ENCODE assay signal across 25 mouse cellular contexts in genomic region chr5:124421786-124422185, GRCm38 (mm10).
"Had no signal": no experiment of that assay in that cellular context is flagged by ENCODE, and none has a peak within 500 bp of the region (broad histone marks: within the 10 kb centered on the region; RNA-seq: fewer than 3 reads in every experiment).

No protein-coding gene starts in this region.

- H3K4me2 ChIP-seq: heart, embryonic 13.5 days; heart, embryonic 15.5 days; hindbrain, embryonic 13.5 days; hindbrain, embryonic 15.5 days; kidney, embryonic 15.5 days; limb, embryonic 13.5 days; limb, embryonic 15.5 days; liver, embryonic 12.5 days had no signal

- H3K9me3 ChIP-seq: heart, embryonic 10.5 days; heart, embryonic 13.5 days; heart, embryonic 15.5 days; hindbrain, embryonic 13.5 days; hindbrain, embryonic 15.5 days; kidney, embryonic 15.5 days; limb, embryonic 13.5 days; limb, embryonic 15.5 days; liver, embryonic 12.5 days had no signal

- ATAC-seq: hindbrain, postnatal 0 days; intestine, embryonic 16.5 days; liver, embryonic 12.5 days had no signal

- H3K27me3 ChIP-seq: heart, embryonic 13.5 days; heart, embryonic 15.5 days; hindbrain, embryonic 13.5 days; hindbrain, embryonic 15.5 days; kidney, embryonic 15.5 days; limb, embryonic 13.5 days; limb, embryonic 15.5 days; liver, embryonic 12.5 days had no signal

- H3K4me3 ChIP-seq: heart, embryonic 10.5 days; heart, embryonic 13.5 days; heart, embryonic 15.5 days; hindbrain, embryonic 13.5 days; hindbrain, embryonic 15.5 days; kidney, embryonic 15.5 days; limb, embryonic 13.5 days; limb, embryonic 15.5 days; liver, embryonic 12.5 days had no signal

- H3K9ac ChIP-seq: heart, embryonic 13.5 days; heart, embryonic 15.5 days; hindbrain, embryonic 13.5 days; hindbrain, embryonic 15.5 days; kidney, embryonic 15.5 days; limb, embryonic 13.5 days; limb, embryonic 15.5 days; liver, embryonic 12.5 days had no signal

- H3K36me3 ChIP-seq: heart, embryonic 15.5 days; hindbrain, embryonic 13.5 days; hindbrain, embryonic 15.5 days had no signal

- DNase-seq: gastrocnemius, postnatal 14 days; gastrocnemius, postnatal 36 days; heart, adult 18-20 months; heart, postnatal 14 days; heart, postnatal 36 days; kidney, adult 11 months; kidney, adult 2 months; kidney, adult 9 months; kidney, postnatal 14 days; kidney, postnatal 36 days; layer of hippocampus, adult 9-11 months; layer of hippocampus, postnatal 36 days; left cerebral cortex, postnatal 4 days had no signal

- H3K27ac ChIP-seq: heart, embryonic 10.5 days; heart, embryonic 13.5 days; heart, embryonic 15.5 days; hindbrain, embryonic 13.5 days; hindbrain, embryonic 15.5 days; hindbrain, postnatal 0 days; kidney, embryonic 15.5 days; kidney, postnatal 0 days; limb, embryonic 13.5 days; limb, embryonic 15.5 days had no signal
